Mouse (Mus musculus): ENCODE measurements around the gene Arfgap2.

Arfgap2 gene

GRCm38 (mm10) chr2:91264711-91265681 is at the start of gene Arfgap2:
Arfgap2 (plus strand) TSS chr2:91264974.
- peak; percentile 98 for DNase-seq (ENCODE audit: low read depth, low spot score)

DNA sequence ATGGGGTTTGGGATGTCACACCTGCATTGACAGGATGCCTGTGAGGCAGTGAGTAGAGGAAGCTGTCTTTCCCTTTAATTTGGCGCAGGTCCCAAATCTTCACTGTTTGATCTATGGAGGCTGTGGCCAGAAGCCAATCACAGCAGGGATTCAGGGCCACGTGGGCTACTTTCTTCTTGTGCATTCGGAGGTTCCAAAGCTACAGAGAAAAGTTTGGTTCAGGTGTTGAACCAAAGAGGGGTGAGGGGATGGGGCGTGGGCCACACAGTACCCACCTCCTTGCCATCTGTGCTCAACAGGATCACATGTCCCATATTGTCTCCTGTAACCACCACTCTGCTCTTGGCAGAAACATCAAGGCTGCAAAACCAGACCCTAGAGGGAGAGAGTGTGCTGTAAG is 47.7 kb upstream of the Arfgap2 start:
- peak; percentile 13 for DNase-seq (ENCODE audit: low read depth, low spot score)

DNA sequence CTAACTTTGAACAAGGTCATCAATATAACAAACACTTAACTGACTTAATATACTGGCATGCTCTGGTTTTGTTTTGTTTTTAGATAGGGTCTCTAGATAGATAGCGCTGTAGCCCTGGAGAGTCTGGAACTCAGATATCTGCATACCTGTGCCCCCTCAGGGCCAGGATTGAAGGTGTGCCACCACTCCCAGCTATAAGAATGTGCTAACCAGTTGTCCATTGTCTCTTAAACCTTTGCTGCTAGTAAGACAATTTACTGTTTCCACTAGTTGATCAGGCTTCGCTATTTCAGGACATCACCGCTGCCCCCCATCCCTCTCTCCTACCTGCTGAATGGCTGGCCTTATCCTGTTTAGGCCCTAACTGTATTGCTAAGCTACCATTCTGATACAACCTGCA is 44.3 kb upstream of the Arfgap2 start:
- peak; percentile 71 for DNase-seq (ENCODE audit: low read depth, low spot score)

- DNase-seq (ENCODE audit: low read depth, low spot score) = no peak
Measured at GRCm38 (mm10) chr2:91223614-91224013, 41.2 kb upstream of the Arfgap2 start.

DNA sequence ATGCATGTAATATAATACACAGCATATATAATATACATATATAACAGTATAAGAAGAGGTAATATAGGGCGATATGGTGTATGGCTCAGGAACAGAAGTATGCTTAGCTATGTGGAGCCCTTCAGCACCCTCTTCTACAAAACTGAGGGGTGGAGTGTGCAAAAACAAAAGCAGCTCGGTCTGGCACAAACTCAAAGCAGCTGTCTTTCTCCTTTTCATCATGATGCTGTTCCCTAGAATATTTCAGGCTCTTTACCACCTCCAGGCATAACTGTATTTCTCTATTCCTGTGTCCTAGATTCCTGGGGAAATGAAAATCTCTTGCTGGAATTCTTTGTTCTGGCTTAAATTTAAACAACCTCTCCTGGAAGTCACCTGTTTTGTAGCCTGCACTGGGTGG is 35.0 kb upstream of the Arfgap2 start:
- DNase-seq (ENCODE audit: low read depth, low spot score) = no peak

GRCm38 (mm10) chr2:91236601-91237510 is 27.9 kb upstream of the Arfgap2 start, which contains the start of gene Ddb2:
Ddb2 (minus strand) TSS chr2:91236982.
- DNase-seq (ENCODE audit: low read depth, low spot score) = peak; percentile 98

DNA sequence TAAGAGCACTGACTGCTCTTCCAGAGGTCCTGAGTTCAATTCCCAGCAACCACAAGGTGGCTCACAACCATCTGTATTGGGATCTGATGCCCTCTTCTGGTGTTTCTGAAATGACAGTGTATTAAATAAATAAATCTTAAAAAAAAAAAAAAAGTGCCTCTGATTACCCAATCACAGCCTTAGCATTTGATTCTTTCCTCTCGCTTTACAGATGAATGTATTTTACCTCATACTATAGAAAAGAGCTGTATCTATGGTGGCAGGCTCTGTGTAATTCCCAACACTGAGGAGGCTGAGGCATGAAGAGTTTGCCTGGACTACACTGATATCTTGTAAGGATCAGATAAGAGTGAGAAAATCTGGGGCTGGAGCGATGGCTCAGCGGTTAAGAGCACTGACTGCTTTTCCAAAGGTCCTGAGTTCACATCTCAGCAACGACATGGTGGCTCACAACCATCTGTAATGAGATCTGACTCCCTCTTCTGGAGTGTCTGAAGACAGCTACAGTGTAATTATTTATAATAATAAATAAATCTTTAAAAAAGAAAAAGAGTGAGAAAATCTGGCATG is 27.2 kb upstream of the Arfgap2 start:
- DNase-seq (ENCODE audit: low read depth, low spot score) = peak; percentile 53

GRCm38 (mm10) chr2:91242547-91242946 is 22.2 kb upstream of the Arfgap2 start:
- no peak for DNase-seq (ENCODE audit: low read depth, low spot score)

GRCm38 (mm10) chr2:91243416-91243815 is 21.4 kb upstream of the Arfgap2 start:
- DNase-seq (ENCODE audit: low read depth, low spot score) = no peak

DNA sequence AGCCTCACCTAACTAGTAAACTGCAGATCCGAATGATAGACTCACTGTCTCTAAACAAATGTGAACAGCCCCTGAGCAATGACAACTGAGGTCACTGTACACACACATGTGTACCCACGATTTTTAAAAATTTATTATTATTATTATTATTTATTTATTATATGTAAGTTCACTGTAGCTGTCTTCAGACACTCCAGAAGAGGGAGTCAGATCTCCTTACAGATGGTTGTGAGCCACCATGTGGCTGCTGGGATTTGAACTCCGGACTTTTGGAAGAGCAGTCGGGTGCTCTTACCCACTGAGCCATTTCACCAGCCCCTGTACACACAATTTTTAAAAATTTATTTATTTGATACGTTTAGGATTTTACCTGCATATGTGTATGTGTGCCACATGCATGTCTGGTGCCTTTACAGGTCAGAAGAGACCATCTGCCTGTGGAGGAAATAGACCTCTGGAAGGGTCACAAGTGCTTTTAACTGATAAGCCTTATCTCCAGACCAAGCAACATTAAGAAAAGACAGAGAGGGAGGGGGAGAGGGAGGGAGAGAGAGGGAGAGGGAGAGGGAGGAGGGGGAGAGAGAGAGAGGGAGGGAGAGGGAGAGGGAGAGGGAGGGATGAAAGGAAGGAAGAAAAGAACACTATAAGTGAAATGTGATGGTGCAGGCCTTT is 20.1 kb upstream of the Arfgap2 start:
- DNase-seq (ENCODE audit: low read depth, low spot score) = no peak

DNA sequence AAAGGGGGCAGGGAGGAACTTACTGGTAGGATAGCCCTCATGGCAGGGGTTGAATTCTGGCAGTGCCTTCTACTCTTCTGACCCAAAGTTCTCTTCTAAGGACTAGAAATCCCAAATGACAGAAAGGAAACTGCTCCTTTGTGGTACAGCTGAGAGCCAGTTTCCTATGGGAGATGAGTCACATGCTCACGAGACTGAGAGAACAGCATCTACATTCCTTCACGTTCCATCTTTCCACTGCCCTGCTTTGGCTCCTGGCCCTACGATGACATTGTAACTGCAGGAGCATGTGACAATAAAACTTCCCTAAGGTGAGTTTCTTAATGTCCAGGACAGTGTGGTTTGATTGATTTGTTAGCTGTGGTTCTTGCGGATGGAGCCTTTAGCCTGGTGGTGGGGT is 16.4 kb upstream of the Arfgap2 start:
- DNase-seq (ENCODE audit: low read depth, low spot score) = no peak

GRCm38 (mm10) chr2:91252001-91252400 is 12.8 kb upstream of the Arfgap2 start:
- no peak for DNase-seq (ENCODE audit: low read depth, low spot score)

DNA sequence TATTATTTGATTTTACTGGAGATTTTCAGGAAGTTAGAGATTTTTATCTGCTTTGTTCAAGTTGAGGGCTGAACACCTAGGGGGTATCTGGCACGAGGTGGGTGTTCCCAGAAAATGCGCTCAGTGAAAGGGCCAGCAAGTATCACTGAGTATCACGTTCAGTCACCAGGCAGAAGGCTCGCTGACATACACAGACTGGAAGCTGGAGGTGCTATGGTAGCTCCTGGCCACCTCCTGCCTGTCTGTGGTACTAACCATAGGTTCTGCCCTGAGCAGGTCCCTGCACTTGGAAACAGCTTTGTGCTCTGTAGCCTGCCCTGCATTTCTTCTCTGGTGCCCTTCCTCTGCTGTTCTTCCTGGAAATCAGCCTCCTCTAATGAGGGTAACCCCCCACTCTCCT is 12.3 kb upstream of the Arfgap2 start:
- DNase-seq (ENCODE audit: low read depth, low spot score) = no peak

GRCm38 (mm10) chr2:91254725-91255380 is 9.9 kb upstream of the Arfgap2 start:
- no peak for DNase-seq (ENCODE audit: low read depth, low spot score)

DNA sequence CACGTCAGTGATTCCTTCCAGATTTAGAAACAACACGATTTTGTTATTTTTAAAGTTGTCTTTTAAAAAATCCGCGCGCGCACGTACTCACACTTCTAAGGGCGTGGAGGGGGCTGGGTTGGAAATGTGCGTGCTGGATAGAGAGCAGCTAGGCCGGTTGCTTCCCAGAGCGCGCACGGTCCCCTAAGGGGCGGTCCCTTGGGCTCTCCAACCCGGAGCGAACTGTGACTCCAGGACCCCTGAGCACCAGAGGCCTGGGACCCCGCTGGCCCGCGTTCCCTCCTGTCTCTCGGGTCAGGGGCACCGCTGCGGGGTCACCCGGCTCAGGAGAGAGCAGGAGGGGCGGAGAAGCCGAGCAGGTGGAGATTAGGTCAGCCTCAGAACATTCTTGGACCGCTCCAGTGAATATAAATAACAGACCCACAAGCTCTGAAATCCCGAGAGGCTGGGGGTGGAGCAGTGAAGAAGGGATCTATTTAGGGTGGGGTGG is 9.1 kb upstream of the Arfgap2 start, which contains the start of gene Pacsin3:
TSS of gene Pacsin3 (plus strand) at position 294 of the 490 bp plus-strand sequence.
- peak; percentile 54 for DNase-seq (ENCODE audit: low read depth, low spot score)

DNA sequence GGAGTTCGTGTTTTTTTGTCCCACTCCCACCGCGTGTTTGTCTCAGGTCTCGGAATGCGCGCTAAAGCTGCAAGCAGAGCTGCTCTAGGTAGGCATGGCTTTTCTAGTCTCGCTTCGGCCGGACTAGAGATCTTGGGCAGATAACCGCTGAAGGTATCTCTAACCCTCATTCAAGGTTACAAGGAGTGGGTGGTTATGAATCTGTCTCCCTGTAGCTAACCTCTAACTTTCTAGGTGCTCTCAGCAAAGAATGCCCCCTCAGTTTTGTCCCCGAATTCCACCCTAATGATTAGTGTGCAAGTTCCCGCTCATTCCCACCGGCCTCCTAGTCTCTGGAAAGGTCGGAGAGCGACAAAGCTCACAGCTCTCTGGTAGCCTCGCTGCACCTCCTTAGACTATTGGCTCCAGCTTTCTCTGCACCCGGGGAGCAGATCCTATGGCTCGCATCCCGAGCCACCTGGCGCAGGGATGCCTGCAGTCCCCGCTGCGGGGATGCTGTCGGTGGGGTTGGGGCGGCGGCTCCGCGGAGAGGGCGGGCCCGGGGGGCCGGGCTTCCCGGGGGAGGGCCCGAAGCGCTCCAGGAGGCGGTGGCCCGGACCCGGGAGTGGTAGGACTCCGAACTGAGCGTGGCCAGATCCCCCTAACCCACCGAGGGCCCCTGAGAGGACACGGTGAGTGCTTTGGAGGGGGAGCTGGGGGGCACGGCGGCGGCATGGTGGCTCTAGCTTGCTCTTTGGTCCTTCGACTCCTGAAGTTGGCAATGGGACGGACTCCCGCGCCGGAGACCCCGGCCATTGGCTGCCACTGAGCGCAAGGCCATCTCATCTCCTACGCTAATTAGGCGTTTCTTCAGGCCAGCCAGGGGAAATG is 8.3 kb upstream of the Arfgap2 start:
- peak; percentile 74 for DNase-seq (ENCODE audit: low read depth, low spot score)

DNA sequence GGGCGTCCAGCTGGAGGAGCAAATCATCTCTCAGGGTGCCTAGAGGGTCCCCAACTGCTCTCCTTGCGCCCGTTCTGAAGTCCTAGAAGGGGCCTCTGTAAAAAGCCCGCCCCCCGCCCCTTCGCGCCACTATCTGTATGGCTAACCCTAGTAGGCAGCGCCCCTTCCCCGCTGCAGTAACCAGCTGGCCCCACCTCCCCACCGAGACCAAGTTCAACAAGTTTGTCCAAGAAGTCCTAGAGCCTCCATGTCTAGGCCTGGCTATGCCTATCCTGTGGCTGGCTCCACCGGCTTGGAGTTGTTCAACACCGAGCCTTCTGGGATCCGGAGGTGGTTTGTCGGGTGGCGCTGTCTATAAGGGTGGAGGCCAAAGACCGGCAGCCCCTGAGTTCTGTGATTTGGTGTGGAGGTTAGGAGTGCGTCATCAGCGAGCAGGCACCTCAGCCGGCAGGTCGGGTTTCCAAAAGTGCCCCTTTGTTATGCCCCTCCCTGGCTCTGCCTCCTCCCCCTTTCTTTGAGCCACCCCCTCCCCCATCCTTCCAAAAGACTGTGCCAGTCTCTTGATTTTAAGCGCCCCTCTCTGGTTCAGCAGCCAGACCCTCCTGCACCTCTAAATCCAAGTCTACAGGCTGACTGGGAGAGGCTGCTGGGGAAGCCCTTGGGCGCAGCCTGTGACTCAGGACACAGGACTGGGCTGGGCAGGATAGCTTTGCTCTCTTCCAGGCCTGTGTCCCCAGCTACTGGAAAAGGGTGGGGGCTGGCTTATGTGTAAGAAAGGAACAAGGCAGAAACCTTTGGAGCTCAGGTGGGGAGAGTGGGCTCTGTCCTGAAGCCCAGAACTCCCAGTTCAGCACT is 7.4 kb upstream of the Arfgap2 start:
- DNase-seq (ENCODE audit: low read depth, low spot score) = peak; percentile 77

- no peak for DNase-seq (ENCODE audit: low read depth, low spot score)
Measured at GRCm38 (mm10) chr2:91258054-91258453, 6.7 kb upstream of the Arfgap2 start.

DNA sequence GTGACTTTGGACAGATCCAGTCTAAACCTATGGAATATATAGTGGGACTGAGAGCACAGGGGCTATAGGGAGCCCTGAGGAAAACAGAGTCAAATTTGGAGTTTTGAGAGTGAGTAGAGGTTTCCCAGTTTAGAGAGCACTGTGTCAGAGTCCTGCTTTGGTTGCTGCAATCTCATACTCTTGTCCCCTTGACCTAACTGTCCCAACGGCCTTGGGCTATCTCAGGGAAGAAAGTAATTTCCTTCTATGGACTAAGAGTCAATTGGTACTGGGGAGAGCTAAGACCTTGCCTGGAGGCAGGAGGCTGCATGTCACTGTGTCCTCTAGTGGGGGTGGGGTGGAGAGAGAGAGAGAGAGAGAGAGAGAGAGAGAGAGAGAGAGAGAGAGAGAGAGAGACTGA is 5.9 kb upstream of the Arfgap2 start:
- DNase-seq (ENCODE audit: low read depth, low spot score) = no peak

Measured in ZHBTc4 (cell line).